Mouse (Mus musculus) left cerebral cortex, postnatal 14 days (tissue): Measurements from ENCODE around the gene Slit3. TPM values are rescaled to one million over a fixed set of nuclear protein-coding genes. Genes with fewer than 3 reads are reported as not detected.
A peak's percentile ranks its signal among the peaks of the same experiment; 100 is the strongest.

Experiments
- DNase-seq, 2 experiments: peaks; one replicate each; pipeline ENCODE4 v3.0.0; 2021 to 2022; ENCODE audit warnings: low spot score in 2 of 2, mixed read lengths in 1 of 2
- intact Hi-C: fragments of 180-260 bp; cut with DNase I; formaldehyde crosslinking; loops from one replicate; pipeline ENCODE4 v1.15.1; 2025
- total RNA-seq, 2 experiments: library from RNA; stranded (reverse); gene quantifications; 2 replicates each; pipeline ENCODE4 v1.2.3; 2021

Slit3 gene
- total RNA-seq, 2 experiments from 2014 or later = 58.3 to 58.6 TPM

- intact Hi-C loops = loop anchor here (10.0 kb wide), 1 partner anchor 823 kb away; no protein-coding TSS in a partner anchor
- peak; percentile 44 to 71 for DNase-seq
These were observed 547.1 kb downstream of the Slit3 start for GRCm38 (mm10) chr11:35668138-35668537.

- intact Hi-C loops = loop anchor here (10.0 kb wide), 1 partner anchor 824 kb away; no protein-coding TSS in a partner anchor
- DNase-seq = peak in 1 of 2 experiments; percentile 34
These were observed 547.7 kb downstream of the Slit3 start for GRCm38 (mm10) chr11:35668750-35669149.

GRCm38 (mm10) chr11:35669536-35669935, 548.5 kb downstream of the Slit3 start:
- intact Hi-C loops = loop anchor here (10.0 kb wide), 1 partner anchor 825 kb away; no protein-coding TSS in a partner anchor
- DNase-seq = no peak

GRCm38 (mm10) chr11:35670181-35670580, 549.2 kb downstream of the Slit3 start:
- no peak for DNase-seq
- intact Hi-C loops = no loop called here

- DNase-seq = no peak
These were observed 549.7 kb downstream of the Slit3 start for GRCm38 (mm10) chr11:35670746-35671145.

GRCm38 (mm10) chr11:35673050-35673449, 552.0 kb downstream of the Slit3 start:
- no peak for DNase-seq

More at GRCm38 (mm10) chr11:35670746-35671145, 549.7 kb downstream of the Slit3 start:
- intact Hi-C loops = no loop called here

GRCm38 (mm10) chr11:35674242-35674641, 553.2 kb downstream of the Slit3 start:
- DNase-seq = no peak
- intact Hi-C loops = no loop called here

More at GRCm38 (mm10) chr11:35673050-35673449, 552.0 kb downstream of the Slit3 start:
- intact Hi-C loops = no loop called here

GRCm38 (mm10) chr11:35676744-35677143, 555.7 kb downstream of the Slit3 start:
- no peak for DNase-seq
- intact Hi-C loops = no loop called here

GRCm38 (mm10) chr11:35679976-35680375, 559.0 kb downstream of the Slit3 start:
- intact Hi-C loops = no loop called here
- peak; percentile 67 to 86 for DNase-seq

GRCm38 (mm10) chr11:35687316-35687715, 566.3 kb downstream of the Slit3 start:
- DNase-seq = no peak
- intact Hi-C loops = no loop called here

- no peak for DNase-seq
- intact Hi-C loops = loop anchor here (10.0 kb wide), 1 partner anchor 236 kb away; no protein-coding TSS in a partner anchor
These were observed 569.7 kb downstream of the Slit3 start for GRCm38 (mm10) chr11:35690515-35691281.

GRCm38 (mm10) chr11:35693136-35693535, 572.1 kb downstream of the Slit3 start:
- intact Hi-C loops = loop anchor here (10.0 kb wide), 1 partner anchor 238 kb away; no protein-coding TSS in a partner anchor
- peak; percentile 57 to 63 for DNase-seq

GRCm38 (mm10) chr11:35693625-35694024, 572.6 kb downstream of the Slit3 start:
- no peak for DNase-seq
- intact Hi-C loops = loop anchor here (10.0 kb wide), 1 partner anchor 239 kb away; no protein-coding TSS in a partner anchor

GRCm38 (mm10) chr11:35697476-35697875, 576.5 kb downstream of the Slit3 start:
- peak in 1 of 2 experiments; percentile 23 for DNase-seq
- intact Hi-C loops = loop anchor here (10.0 kb wide), 1 partner anchor 243 kb away; no protein-coding TSS in a partner anchor

GRCm38 (mm10) chr11:35698901-35699300, 577.9 kb downstream of the Slit3 start:
- no peak for DNase-seq
- intact Hi-C loops = loop anchor here (10.0 kb wide), 1 partner anchor 244 kb away; no protein-coding TSS in a partner anchor

GRCm38 (mm10) chr11:35703471-35703870, 582.4 kb downstream of the Slit3 start:
- DNase-seq = no peak
- intact Hi-C loops = no loop called here

- DNase-seq = no peak
These were observed 583.4 kb downstream of the Slit3 start for GRCm38 (mm10) chr11:35704381-35704780.

GRCm38 (mm10) chr11:35704927-35705326, 583.9 kb downstream of the Slit3 start:
- DNase-seq = no peak
- intact Hi-C loops = no loop called here

More at GRCm38 (mm10) chr11:35704381-35704780, 583.4 kb downstream of the Slit3 start:
- intact Hi-C loops = no loop called here

- no peak for DNase-seq
- intact Hi-C loops = no loop called here
These were observed 586.4 kb downstream of the Slit3 start for GRCm38 (mm10) chr11:35707431-35707830.

GRCm38 (mm10) chr11:35711314-35711713, 590.3 kb downstream of the Slit3 start:
- intact Hi-C loops = no loop called here
- no peak for DNase-seq
